In the genomic region with DNA sequence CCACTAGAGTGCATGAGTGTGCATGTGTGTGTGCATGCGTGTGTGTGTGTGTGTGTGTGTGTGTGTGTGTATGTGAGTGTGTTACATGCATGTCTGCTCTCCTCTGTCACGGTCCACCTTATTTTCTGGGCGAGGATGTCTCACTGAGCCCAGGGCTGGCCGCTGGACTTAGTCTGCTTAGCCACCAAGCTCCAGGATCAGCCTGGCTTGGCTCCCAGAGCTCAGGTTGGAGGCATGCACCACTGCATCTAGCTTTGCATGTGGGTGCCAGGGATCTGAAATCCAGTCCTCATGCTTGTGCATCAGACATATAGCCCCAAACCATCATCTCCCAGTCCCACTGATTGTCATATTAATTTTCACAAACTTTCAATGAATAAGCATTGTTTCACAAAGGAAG, we compare ENCODE assay signal across 20 mouse cellular contexts. TPM values are rescaled to one million over a fixed set of nuclear protein-coding genes. Genes with fewer than 3 reads are reported as not detected.
DNase-seq lines count a peak whose midpoint lies in the region; TF ChIP-seq lines count a peak whose summit lies in the region.
"Had no signal": no experiment of that assay in that cellular context is flagged by ENCODE, and none has a peak within 500 bp of the region (broad histone marks: within the 10 kb centered on the region; RNA-seq: fewer than 3 reads in every experiment).

No protein-coding gene starts in this region.

- intact Hi-C loops in left cerebral cortex, postnatal 4 days (cut with DNase I): no loop called here
- intact Hi-C loops in left cerebral cortex, adult 2 months (cut with DNase I): no loop called here

- TF ChIP-seq POLR2A in cerebellum, adult 2 months (IDR thresholded peaks at IDR 0.05; ENCODE audit: borderline replicate concordance, insufficient read depth, low read length): no peak

- H3K4me3 ChIP-seq in cerebellum, adult 2 months (replicated peaks; ENCODE audit: insufficient read depth, low read depth, low read length): no peak overlapping the region
- no peak overlapping the region for H3K4me3 ChIP-seq in left cerebral cortex, adult 2 months
- H3K4me3 ChIP-seq: embryonic facial prominence, embryonic 10.5 days; embryonic facial prominence, embryonic 12.5 days; forebrain, embryonic 13.5 days; forebrain, embryonic 15.5 days had no signal

- H3K27ac ChIP-seq in cerebellum, adult 2 months (ENCODE audit: insufficient read depth, low read length): no peak overlapping the region
- H3K27ac ChIP-seq in left cerebral cortex, adult 2 months: no peak overlapping the region
- H3K27ac ChIP-seq: embryonic facial prominence, embryonic 10.5 days; embryonic facial prominence, embryonic 12.5 days; forebrain, embryonic 13.5 days; forebrain, embryonic 15.5 days had no signal

- H3K27me3 ChIP-seq in cerebellum, adult 2 months (ENCODE audit: control insufficient read depth, insufficient read depth, low read length): no peaks in the 10 kb centered on the region
- H3K27me3 ChIP-seq: CH12.LX; embryonic facial prominence, embryonic 12.5 days; forebrain, embryonic 13.5 days; forebrain, embryonic 15.5 days; Patski had no signal

- TF ChIP-seq CTCF in cerebellum, adult 2 months (IDR thresholded peaks at IDR 0.05; ENCODE audit: borderline replicate concordance, insufficient read depth, low read depth, low read length): no peak
- no peak for TF ChIP-seq CTCF in left cerebral cortex, adult 2 months (IDR thresholded peaks at IDR 0.05)

- 65% methylated on average over 4 of the region's 4 CpGs for WGBS in cerebellum, adult 2 months

- peak; percentile 53 to 54 for DNase-seq in cerebellum, postnatal 10 days
- DNase-seq in cerebellum, adult 2 months: no peak
- DNase-seq in cerebellum, postnatal 25 days: peak; percentile 10 to 28
- DNase-seq in cerebellum, adult 11-12 months: no peak
- peak; percentile 3 for DNase-seq in left cerebral cortex, postnatal 4 days
- DNase-seq in left cerebral cortex, adult 2 months (ENCODE audit: extremely low spot score in 1 of 2, low spot score in 2 of 2): no peak
- DNase-seq: adrenal gland, adult 8-10 months; adrenal gland, postnatal 14 days; adrenal gland, postnatal 36 days; B cell, adult 2 months; cerebellum, adult 18-20 months; cerebellum, adult 9-11 months; forebrain, postnatal 0 days had no signal

- H3K4me1 ChIP-seq in cerebellum, adult 2 months (ENCODE audit: control insufficient read depth, insufficient read depth, low read length): no peaks in the 10 kb centered on the region
- H3K4me1 ChIP-seq: embryonic facial prominence, embryonic 10.5 days; embryonic facial prominence, embryonic 12.5 days; forebrain, embryonic 13.5 days; forebrain, embryonic 15.5 days had no signal

RNA-seq across cellular contexts. Expression of a gene that starts 2.3 kb away (rescaled TPM):
- 0.67 and 2.7 TPM in 2 replicates for polyA plus RNA-seq in cerebellum, adult 2 months (2012; rRNA removed)
- 1 to 10 TPM; 2.2 to 2.4 TPM for total RNA-seq in left cerebral cortex, postnatal 4 days (2021)
- total RNA-seq in left cerebral cortex, adult 2 months (2021): 10 to 100 TPM in 1 of 2 experiments, 1 to 10 TPM in 1; 5.7 to 13.1 TPM
- polyA plus RNA-seq: G1E had no signal

Comparison
In these comparisons a context has a peak if more than half of its experiments do, and no peak if none do; other contexts are left out.
1. DNase-seq: peak in cerebellum, postnatal 10 days (2 of 2), cerebellum, postnatal 25 days (2 of 2) and left cerebral cortex, postnatal 4 days (single experiment); none in cerebellum, adult 2 months (0 of 2), cerebellum, adult 11-12 months (single experiment) and left cerebral cortex, adult 2 months (0 of 2).